Mouse (Mus musculus) MEL (cell line): ENCODE measurements around the gene Olfr706. TPM values are rescaled to one million over a fixed set of nuclear protein-coding genes. Genes with fewer than 3 reads are reported as not detected.
"Not testable (repeated sequence)": the region's sequence is repeated elsewhere in the genome, so short reads cannot be mapped to it uniquely, and the experiment has no call there.

Experiments
- DNase-seq: peaks from one replicate; pipeline ENCODE4 v3.0.0; 2011; ENCODE audit warnings: low read depth, low spot score
- H3K27ac ChIP-seq: 2 replicates; pipeline ENCODE4 v1.5.1; 2012; ENCODE audit warnings: low read depth, mild to moderate bottlenecking, control low read depth, low read length, moderate library complexity; ENCODE audit not compliant: control insufficient read depth
- H3K27me3 ChIP-seq, 2 experiments: fragments of 150-350 bp in 1 of 2; sonication (generic) in 1 of 2; 2 replicates each; pipeline ENCODE4 v1.6.1; 2012; ENCODE audit warnings: low read length in 2 of 2, mild to moderate bottlenecking in 2 of 2, improper control_type of control experiment in 1 of 2, moderate library complexity in 1 of 2; ENCODE audit not compliant: insufficient read depth in 2 of 2, control insufficient read depth in 1 of 2
- H3K36me3 ChIP-seq, 2 experiments: 2 replicates each; pipeline ENCODE4 v1.6.1; 2012 to 2014; ENCODE audit warnings: low read length in 2 of 2, improper control_type of control experiment in 1 of 2, inconsistent platforms in 1 of 2, mild to moderate bottlenecking in 1 of 2; ENCODE audit not compliant: insufficient read depth in 2 of 2, control insufficient read depth in 1 of 2
- H3K4me1 ChIP-seq, 2 experiments: fragments of 150-350 bp in 1 of 2; sonication (generic) in 1 of 2; 2 replicates each; pipeline ENCODE4 v1.6.1; 2012; ENCODE audit warnings: low read length in 2 of 2, improper control_type of control experiment in 1 of 2, mild to moderate bottlenecking in 1 of 2; ENCODE audit not compliant: insufficient read depth in 2 of 2, control insufficient read depth in 1 of 2
- H3K4me3 ChIP-seq, 2 experiments: fragments of 150-350 bp in 1 of 2; sonication (generic) in 1 of 2; 2 replicates each; pipeline ENCODE4 v1.5.1; 2012; ENCODE audit warnings: low read depth in 2 of 2, low read length in 2 of 2, mild to moderate bottlenecking in 2 of 2, moderate library complexity in 2 of 2, control low read depth in 1 of 2, improper control_type of control experiment in 1 of 2; ENCODE audit not compliant: control insufficient read depth in 1 of 2, insufficient read depth in 1 of 2
- H3K79me2 ChIP-seq: 2 replicates; pipeline ENCODE4 v1.6.1; 2012; ENCODE audit warnings: mild to moderate bottlenecking, low read length, moderate library complexity; ENCODE audit not compliant: control insufficient read depth, poor library complexity, insufficient read depth
- H3K9ac ChIP-seq: 2 replicates; pipeline ENCODE4 v1.6.1; 2012; ENCODE audit warnings: low read depth, mild to moderate bottlenecking, control low read depth, low read length, moderate library complexity; ENCODE audit not compliant: control insufficient read depth, poor library complexity, severe bottlenecking
- H3K9me3 ChIP-seq: fragments of 150-350 bp; sonication (generic); replicated peaks from 2 replicates; pipeline ENCODE4 v1.6.1; 2012; ENCODE audit warnings: mild to moderate bottlenecking, low read length, improper control_type of control experiment, moderate library complexity; ENCODE audit not compliant: insufficient read depth
- BHLHE40 ChIP-seq: IDR thresholded peaks from 2 replicates; pipeline ENCODE4 v1.6.1; 2012; ENCODE audit warnings: low read depth, mild to moderate bottlenecking, inconsistent platforms, low read length, improper control_type of control experiment, borderline replicate concordance
- CHD1 ChIP-seq: IDR thresholded peaks from 2 replicates; pipeline ENCODE4 v1.6.1; 2012; ENCODE audit warnings: low read depth, mild to moderate bottlenecking, inconsistent platforms, low read length, improper control_type of control experiment
- E2F4 ChIP-seq: IDR thresholded peaks from 2 replicates; pipeline ENCODE4 v1.6.1; 2011; ENCODE audit warnings: low read depth, low read length, improper control_type of control experiment, borderline replicate concordance
- ELF1 ChIP-seq: IDR thresholded peaks from 2 replicates; pipeline ENCODE4 v1.6.1; 2014; ENCODE audit warnings: low read depth, mild to moderate bottlenecking, inconsistent platforms, low read length, improper control_type of control experiment, moderate library complexity
- EP300 ChIP-seq, 2 experiments: IDR thresholded peaks; 2 replicates each; pipeline ENCODE4 v1.6.1; 2011; ENCODE audit warnings: improper control_type of control experiment in 2 of 2, low read length in 2 of 2, low read depth in 1 of 2, mild to moderate bottlenecking in 1 of 2
- ETS1 ChIP-seq: IDR thresholded peaks from 2 replicates; pipeline ENCODE4 v1.6.1; 2012; ENCODE audit warnings: low read depth, mild to moderate bottlenecking, inconsistent platforms, low read length, improper control_type of control experiment, moderate library complexity
- GATA1 ChIP-seq: IDR thresholded peaks from 2 replicates; pipeline ENCODE4 v1.6.1; 2011; ENCODE audit warnings: low read depth, low read length, improper control_type of control experiment
- HCFC1 ChIP-seq: IDR thresholded peaks from 2 replicates; pipeline ENCODE4 v1.6.1; 2012; ENCODE audit warnings: low read depth, mild to moderate bottlenecking, inconsistent platforms, low read length, improper control_type of control experiment, moderate library complexity
- JUND ChIP-seq: IDR thresholded peaks from 2 replicates; pipeline ENCODE4 v1.6.1; 2011; ENCODE audit warnings: low read depth, mild to moderate bottlenecking, improper control_type of control experiment, low read length
- KAT2A ChIP-seq: conservative IDR thresholded peaks from 2 replicates; pipeline ENCODE4 v1.6.1; 2012; ENCODE audit warnings: low read depth, low read length, improper control_type of control experiment, inconsistent platforms
- MAFK ChIP-seq: IDR thresholded peaks from 2 replicates; pipeline ENCODE4 v1.6.1; 2011; ENCODE audit warnings: low read depth, mild to moderate bottlenecking, low read length, improper control_type of control experiment, borderline replicate concordance
- MAZ ChIP-seq: IDR thresholded peaks from 2 replicates; pipeline ENCODE4 v1.6.1; 2012; ENCODE audit warnings: low read depth, mild to moderate bottlenecking, inconsistent platforms, low read length, improper control_type of control experiment
- MEF2A ChIP-seq: IDR thresholded peaks from 2 replicates; pipeline ENCODE4 v1.6.1; 2014; ENCODE audit warnings: low read depth, mild to moderate bottlenecking, inconsistent platforms, low read length, improper control_type of control experiment; ENCODE audit not compliant: poor library complexity, insufficient replicate concordance, severe bottlenecking; ENCODE audit errors: extremely low read depth
- MXI1 ChIP-seq: IDR thresholded peaks from 2 replicates; pipeline ENCODE4 v1.6.1; 2011; ENCODE audit warnings: mild to moderate bottlenecking, low read depth, low read length, improper control_type of control experiment
- MYB ChIP-seq: IDR thresholded peaks from 2 replicates; pipeline ENCODE4 v1.6.1; 2011; ENCODE audit warnings: mild to moderate bottlenecking, low read depth, low read length, improper control_type of control experiment
- MYC ChIP-seq: IDR thresholded peaks from 2 replicates; pipeline ENCODE4 v1.6.1; 2011; ENCODE audit warnings: low read depth, mild to moderate bottlenecking, low read length, improper control_type of control experiment, moderate library complexity
- NELFE ChIP-seq: IDR thresholded peaks from 2 replicates; pipeline ENCODE4 v1.6.1; 2011; ENCODE audit warnings: low read depth, low read length, improper control_type of control experiment
- POLR2AphosphoS2 ChIP-seq: IDR thresholded peaks from 2 replicates; pipeline ENCODE4 v1.6.1; 2011; ENCODE audit warnings: low read length, improper control_type of control experiment
- RCOR1 ChIP-seq: IDR thresholded peaks from 2 replicates; pipeline ENCODE4 v1.6.1; 2012; ENCODE audit warnings: low read depth, mild to moderate bottlenecking, inconsistent platforms, low read length, improper control_type of control experiment
- SIN3A ChIP-seq: IDR thresholded peaks from 2 replicates; pipeline ENCODE4 v1.6.1; 2012; ENCODE audit warnings: low read length, improper control_type of control experiment, inconsistent platforms
- SMC3 ChIP-seq: IDR thresholded peaks from 2 replicates; pipeline ENCODE4 v1.6.1; 2011; ENCODE audit warnings: low read depth, low read length, improper control_type of control experiment
- TAL1 ChIP-seq: IDR thresholded peaks from 2 replicates; pipeline ENCODE4 v1.6.1; 2012; ENCODE audit warnings: mild to moderate bottlenecking, inconsistent platforms, low read length, moderate library complexity, mixed read lengths
- TBP ChIP-seq: IDR thresholded peaks from 2 replicates; pipeline ENCODE4 v1.8.0; 2011; ENCODE audit warnings: low read depth, low read length, improper control_type of control experiment
- TCF12 ChIP-seq: IDR thresholded peaks from 2 replicates; pipeline ENCODE4 v1.6.1; 2014; ENCODE audit warnings: low read depth, mild to moderate bottlenecking, inconsistent platforms, low read length, improper control_type of control experiment, moderate library complexity
- UBTF ChIP-seq: IDR thresholded peaks from 2 replicates; pipeline ENCODE4 v1.6.1; 2012; ENCODE audit warnings: low read depth, mild to moderate bottlenecking, inconsistent platforms, low read length, improper control_type of control experiment, moderate library complexity, borderline replicate concordance; ENCODE audit not compliant: insufficient read depth
- USF2 ChIP-seq, 2 experiments: IDR thresholded peaks; 2 replicates each; pipeline ENCODE4 v1.6.1; 2011 to 2012; ENCODE audit warnings: improper control_type of control experiment in 2 of 2, low read length in 2 of 2, borderline replicate concordance in 1 of 2, inconsistent platforms in 1 of 2, low read depth in 1 of 2, mild to moderate bottlenecking in 1 of 2; ENCODE audit not compliant: insufficient read depth in 1 of 2
- ZC3H11A ChIP-seq: IDR thresholded peaks from 2 replicates; pipeline ENCODE4 v1.6.1; 2012; ENCODE audit warnings: low read depth, mild to moderate bottlenecking, inconsistent platforms, low read length, improper control_type of control experiment
- ZNF384 ChIP-seq: IDR thresholded peaks from 2 replicates; pipeline ENCODE4 v1.6.1; 2012; ENCODE audit warnings: low read depth, mild to moderate bottlenecking, inconsistent platforms, low read length, improper control_type of control experiment
- polyA plus RNA-seq, 2 experiments: library from polyadenylated mRNA; stranded (reverse) in 1 of 2; unstranded in 1 of 2; fragments of >175 nt in 1 of 2; fragments of >200 nt in 1 of 2; gene quantifications; 2 replicates each; pipeline versions ENCODE4 v1.2.1 to v1.2.4; 2012; ENCODE audit warnings: low replicate concordance in 2 of 2, low read depth in 1 of 2; ENCODE audit not compliant: insufficient read length in 2 of 2, insufficient read depth in 1 of 2, missing spikeins in 1 of 2
- total RNA-seq: library from RNA; depleted of rRNA; stranded (reverse); fragments of 300-350 nt; gene quantifications from 2 replicates; pipeline ENCODE4 v1.2.3, GENCODE M21; 2012; rRNA removed

Gene Olfr706
- total RNA-seq (not detected in 2 replicates), polyA plus RNA-seq (not detected)

DNA sequence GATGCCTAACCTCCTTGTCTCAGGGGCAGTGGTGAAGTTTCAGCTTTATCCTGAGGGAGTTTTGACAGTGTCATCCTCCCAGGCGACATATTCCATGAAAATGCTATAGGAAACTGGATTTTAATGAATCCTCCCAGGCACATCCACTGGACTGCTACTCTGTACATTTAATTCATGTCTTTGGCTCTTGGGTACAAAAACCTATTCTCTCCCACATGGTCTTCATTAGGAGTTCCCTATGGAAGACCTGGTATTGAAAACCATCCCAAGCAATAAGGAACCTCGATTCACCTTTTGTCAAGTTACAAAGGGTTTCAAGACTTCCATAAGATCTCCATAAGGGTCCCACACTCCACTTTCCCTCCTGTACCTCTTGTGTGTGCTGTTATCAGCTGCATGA, at the start of gene Olfr706:
Olfr706 (minus strand) TSS at position 101 of the 400 bp plus-strand sequence.
- no peaks in the 10 kb centered on the region for H3K27me3 ChIP-seq
- DNase-seq: no peak
- H3K4me1 ChIP-seq: no peaks in the 10 kb centered on the region
- H3K9ac ChIP-seq: no peak within 1 kb of the TSS
- no peaks in the 10 kb centered on the region for H3K9me3 ChIP-seq
- no peaks in the 10 kb centered on the region for H3K36me3 ChIP-seq
- TF ChIP-seq POLR2AphosphoS2 (no peak), KAT2A (no peak), MXI1 (no peak), JUND (no peak), TCF12 (no peak), ETS1 (no peak), USF2 (IDR thresholded peaks at IDR 0.05; ENCODE audit: borderline replicate concordance in 1 of 2, insufficient read depth in 1 of 2, low read depth in 1 of 2, low read length in 2 of 2) (no peak), EP300 (IDR thresholded peaks at IDR 0.05; ENCODE audit: low read depth in 1 of 2, low read length in 2 of 2) (no peak), ELF1 (no peak), SIN3A (no peak), NELFE (no peak), MYB (no peak), RCOR1 (no peak), BHLHE40 (no peak), SMC3 (no peak)
- H3K79me2 ChIP-seq: no peaks in the 10 kb centered on the region
- no peak within 1 kb of the TSS for H3K27ac ChIP-seq
- no peak within 1 kb of the TSS for H3K4me3 ChIP-seq

DNA sequence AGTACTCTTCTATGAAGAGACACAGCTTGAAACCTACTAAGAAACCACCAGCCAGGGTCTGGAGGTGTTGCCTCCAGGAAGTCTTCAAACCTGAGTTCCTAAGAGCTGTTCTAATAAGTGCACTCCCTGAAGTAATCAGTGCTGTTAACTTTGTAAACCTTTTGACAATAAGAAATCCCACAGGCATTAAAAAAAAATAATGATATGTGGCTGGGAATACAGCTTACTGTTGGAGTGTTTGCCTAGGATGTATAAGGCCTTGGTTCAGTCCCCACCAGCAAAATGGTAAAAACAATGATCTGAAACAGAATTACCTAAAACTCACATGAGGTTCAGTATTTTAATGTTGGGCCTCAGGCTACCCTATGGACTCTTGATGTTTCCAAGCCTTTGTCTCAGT, 44.2 kb upstream of the Olfr706 start, which contains the start of gene Olfr709-ps1:
Olfr709-ps1 (minus strand) TSS at position 101 of the 400 bp plus-strand sequence.
- no peak within 1 kb of the TSS for H3K4me3 ChIP-seq
- no peaks in the 10 kb centered on the region for H3K4me1 ChIP-seq
- H3K27ac ChIP-seq: no peak within 1 kb of the TSS
- no peak within 1 kb of the TSS for H3K9ac ChIP-seq
- no peak for DNase-seq
- no peaks in the 10 kb centered on the region for H3K36me3 ChIP-seq
- H3K9me3 ChIP-seq: no peaks in the 10 kb centered on the region
- no peaks in the 10 kb centered on the region for H3K79me2 ChIP-seq
- no peaks in the 10 kb centered on the region for H3K27me3 ChIP-seq
- TF ChIP-seq ZC3H11A (no peak), MYC (no peak), ZNF384 (no peak), HCFC1 (no peak), MAZ (no peak), TAL1 (no peak), GATA1 (no peak), MAFK (no peak), TBP (no peak), E2F4 (no peak), UBTF (no peak), MEF2A (no peak), CHD1 (no peak), BHLHE40 (no peak)

DNA sequence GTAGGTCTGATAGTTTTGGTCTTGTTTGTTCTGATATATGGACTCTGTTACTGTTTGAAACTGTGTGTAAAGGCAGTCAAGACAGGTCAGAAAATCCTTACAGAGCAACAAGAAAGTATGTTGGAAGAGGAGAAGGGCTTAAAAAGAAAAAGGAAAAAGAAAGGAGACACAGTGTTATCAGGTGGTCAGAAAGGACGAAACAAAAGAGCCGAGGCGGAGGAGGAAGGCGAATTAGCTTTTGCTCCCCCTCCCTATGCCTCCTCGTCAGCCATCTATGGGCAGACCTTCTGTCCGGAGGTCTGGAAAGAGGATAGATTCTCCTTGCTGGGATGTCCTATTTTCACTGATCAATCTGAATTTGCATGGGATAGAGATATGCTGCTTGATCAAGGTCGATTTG, 33.0 kb upstream of the Olfr706 start:
- H3K4me3 ChIP-seq, H3K9ac ChIP-seq, H3K4me1 ChIP-seq, DNase-seq, H3K79me2 ChIP-seq, H3K36me3 ChIP-seq, H3K27ac ChIP-seq, H3K9me3 ChIP-seq, H3K27me3 ChIP-seq: not testable (repeated sequence)
